Mouse (Mus musculus) cerebellum, adult 11 months (tissue): Measurements from ENCODE around the gene Homer3.
A peak's percentile ranks its signal among the peaks of the same experiment; 100 is the strongest.

Experiments used
- DNase-seq: peaks from one replicate; pipeline ENCODE4 v3.0.0; 2022

Homer3 gene

GRCm38 (mm10) chr8:70282603-70283135 is at the start of gene Homer3:
Homer3 (plus strand) TSS chr8:70282827.
- DNase-seq = peak; percentile 44

DNA sequence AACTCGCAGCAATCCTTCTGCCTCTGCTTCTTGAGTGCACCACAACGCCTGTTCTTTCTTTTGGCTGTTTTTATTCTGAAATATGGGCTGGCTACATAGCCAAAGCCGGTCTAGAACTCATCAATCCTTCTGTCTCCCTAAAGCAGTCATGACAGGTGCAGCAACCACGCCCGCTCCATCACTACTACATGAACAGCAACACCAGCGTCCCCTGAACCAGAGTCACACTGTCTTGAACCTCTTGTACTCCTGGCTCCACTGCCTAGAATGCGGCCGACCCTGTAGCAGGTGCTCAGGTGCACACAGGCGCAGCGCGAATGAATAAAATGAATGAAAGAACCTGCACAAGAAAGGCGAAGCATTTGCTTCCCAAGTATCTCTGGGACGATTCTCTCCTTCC is 49.0 kb upstream of the Homer3 start:
- DNase-seq = peak; percentile 29

- peak; percentile 95 for DNase-seq
Measured at GRCm38 (mm10) chr8:70234080-70234780, 48.4 kb upstream of the Homer3 start, which contains the start of the genes Sugp2 and Armc6. Sugp2 (plus strand) TSS chr8:70234226. Armc6 (minus strand) TSS chr8:70234466.

GRCm38 (mm10) chr8:70234781-70235128 is 47.9 kb upstream of the Homer3 start:
- no peak for DNase-seq

DNA sequence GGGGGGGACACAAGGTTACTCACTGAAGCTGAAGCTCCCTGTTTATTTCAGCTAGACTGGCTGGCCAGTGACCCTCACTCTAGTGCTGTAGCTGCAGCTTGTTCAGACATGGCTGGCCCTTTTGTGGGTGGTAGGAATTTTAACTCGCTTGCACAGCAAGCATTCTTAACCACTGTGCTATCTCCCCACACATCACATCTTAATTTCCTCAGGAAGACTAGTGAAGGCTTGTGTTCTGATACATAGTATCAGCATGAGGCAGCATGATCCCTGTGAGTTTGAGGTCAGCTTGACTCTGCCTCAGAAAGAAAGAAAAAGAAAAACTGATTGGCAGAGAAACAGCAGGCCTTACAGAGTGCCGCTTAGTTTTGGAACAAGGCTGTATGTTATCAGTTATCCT is 44.8 kb upstream of the Homer3 start:
- DNase-seq = no peak

- no peak for DNase-seq
Measured at GRCm38 (mm10) chr8:70240642-70241041, 42.0 kb upstream of the Homer3 start.

GRCm38 (mm10) chr8:70246622-70247021 is 36.0 kb upstream of the Homer3 start:
- DNase-seq = no peak

GRCm38 (mm10) chr8:70247841-70248240 is 34.8 kb upstream of the Homer3 start:
- no peak for DNase-seq

- no peak for DNase-seq
Measured at GRCm38 (mm10) chr8:70254628-70255027, 28.0 kb upstream of the Homer3 start.

GRCm38 (mm10) chr8:70257456-70257855 is 25.2 kb upstream of the Homer3 start:
- DNase-seq = peak; percentile 47

DNA sequence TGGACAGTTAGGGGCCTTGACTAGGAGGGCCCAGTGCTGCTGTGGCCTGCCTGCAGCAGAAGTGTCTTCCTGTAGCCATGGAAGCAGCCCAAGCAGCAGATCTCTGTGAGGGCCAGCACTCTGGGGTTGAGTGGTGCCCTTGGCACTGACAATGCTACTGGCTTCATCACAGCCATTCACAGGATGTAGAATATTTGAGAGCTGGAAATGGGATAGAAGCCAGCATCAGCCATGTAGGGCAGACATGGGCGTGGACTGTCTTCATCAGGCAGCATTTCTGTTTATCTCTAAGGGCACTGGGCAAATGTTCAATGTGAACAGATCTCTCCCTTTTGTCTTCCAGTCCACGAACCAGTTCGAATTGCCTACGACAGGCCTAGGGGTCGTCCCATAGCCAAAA is 24.0 kb upstream of the Homer3 start:
- no peak for DNase-seq

DNA sequence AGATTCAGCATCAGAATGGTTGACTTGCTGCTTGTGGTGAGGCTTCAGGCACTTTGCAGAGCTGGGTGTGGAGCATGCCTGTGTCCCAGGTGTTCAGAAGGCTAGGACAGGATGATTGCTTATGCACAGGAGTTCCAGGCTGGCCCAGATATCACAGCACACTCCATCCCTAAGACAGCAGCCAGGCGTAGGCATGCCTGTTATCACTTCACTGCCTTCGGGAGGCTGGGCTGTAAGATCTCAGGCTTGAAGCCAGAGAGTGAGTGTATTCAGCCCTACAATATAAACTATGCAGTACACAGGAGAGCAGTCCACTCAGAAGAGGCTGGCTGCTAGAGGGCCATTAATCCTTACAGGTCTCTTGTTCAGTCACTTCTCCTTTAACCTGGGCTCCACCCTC is 23.6 kb upstream of the Homer3 start:
- DNase-seq = no peak

GRCm38 (mm10) chr8:70267674-70268073 is 15.0 kb upstream of the Homer3 start:
- no peak for DNase-seq

- no peak for DNase-seq
Measured at GRCm38 (mm10) chr8:70268311-70268710, 14.3 kb upstream of the Homer3 start.

GRCm38 (mm10) chr8:70268799-70269565 is 13.6 kb upstream of the Homer3 start:
- no peak for DNase-seq

DNA sequence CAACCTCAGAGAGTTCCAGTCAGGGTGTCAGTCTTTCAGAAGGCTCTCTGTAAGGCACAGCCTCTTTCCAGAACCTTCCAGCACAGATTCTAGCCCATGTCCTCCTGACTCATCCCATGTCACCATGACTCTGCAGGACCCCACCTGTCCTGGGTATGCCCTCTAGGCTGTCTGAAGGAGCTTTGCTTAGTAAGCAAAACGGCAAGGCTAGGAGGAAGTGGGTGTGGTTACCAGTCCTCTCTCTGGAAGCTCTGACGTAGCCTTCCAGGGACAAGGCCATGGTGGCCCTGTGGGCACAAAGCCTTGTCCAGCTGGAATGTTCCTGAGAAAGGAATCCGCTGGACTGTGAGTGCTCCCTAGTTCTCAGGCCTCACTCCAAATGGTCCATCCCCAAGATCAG is 9.7 kb upstream of the Homer3 start:
- no peak for DNase-seq

GRCm38 (mm10) chr8:70274350-70274749 is 8.3 kb upstream of the Homer3 start:
- no peak for DNase-seq

DNA sequence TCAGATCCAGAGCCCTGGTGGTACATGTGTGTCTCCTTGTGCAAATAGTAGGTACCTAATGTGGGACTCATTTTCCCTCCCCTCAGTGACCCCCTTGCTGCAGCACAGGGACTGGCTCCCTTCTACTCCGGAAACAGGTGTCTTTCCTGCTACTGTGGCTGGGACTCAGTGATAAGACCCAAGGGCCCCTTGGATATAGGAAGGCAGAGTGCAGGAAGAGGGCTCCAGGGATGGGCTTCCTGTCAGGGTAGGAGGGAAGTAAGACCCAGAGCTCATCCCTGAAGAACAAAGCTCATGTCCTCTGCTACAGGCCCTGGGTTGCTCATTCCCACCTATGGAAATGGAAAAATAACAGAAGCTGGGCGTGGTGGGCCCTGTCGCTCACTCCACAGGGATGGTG is 6.2 kb upstream of the Homer3 start:
- DNase-seq = no peak

DNA sequence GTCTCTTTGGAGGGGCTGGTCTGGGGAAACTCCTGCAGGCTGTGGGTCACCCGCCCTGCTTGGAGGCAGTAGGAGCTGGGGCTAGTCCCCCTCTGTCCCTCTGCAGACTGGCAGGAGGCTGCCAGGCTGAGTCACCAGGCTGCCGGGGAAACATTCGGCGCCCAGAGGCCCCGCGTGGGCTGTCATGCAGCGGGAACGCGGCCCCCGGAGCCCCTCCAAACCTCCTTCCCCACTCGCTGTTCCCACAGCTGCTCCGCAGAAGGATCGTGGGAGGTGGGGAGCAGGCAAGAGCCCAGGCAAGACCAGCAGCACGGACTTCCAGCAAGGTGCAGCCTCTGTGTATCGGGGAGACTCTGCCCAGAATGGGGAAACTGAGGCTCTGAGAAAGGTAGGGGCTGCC is 4.5 kb upstream of the Homer3 start:
- DNase-seq = no peak

GRCm38 (mm10) chr8:70279266-70279665 is 3.4 kb upstream of the Homer3 start:
- DNase-seq = no peak

DNA sequence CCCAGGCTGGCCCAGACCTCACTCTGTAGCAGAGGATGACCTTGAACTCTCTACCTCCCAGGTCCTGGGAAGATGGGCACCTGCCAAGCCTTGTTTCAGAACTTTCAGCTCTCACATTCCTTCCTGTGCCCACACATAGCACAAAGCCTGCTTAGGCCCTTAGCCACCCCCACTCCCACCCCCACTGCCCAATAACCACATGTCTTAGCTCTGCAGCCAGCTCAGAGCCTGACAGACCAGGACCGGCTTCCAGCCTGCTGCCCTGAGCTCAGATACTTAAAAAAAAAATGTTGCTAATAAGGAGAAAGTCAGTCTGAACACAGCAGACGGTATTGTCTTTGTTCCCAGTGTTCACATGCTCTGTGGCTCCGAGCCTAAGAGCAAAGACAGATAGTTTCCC is 1.6 kb upstream of the Homer3 start:
- DNase-seq = no peak

DNA sequence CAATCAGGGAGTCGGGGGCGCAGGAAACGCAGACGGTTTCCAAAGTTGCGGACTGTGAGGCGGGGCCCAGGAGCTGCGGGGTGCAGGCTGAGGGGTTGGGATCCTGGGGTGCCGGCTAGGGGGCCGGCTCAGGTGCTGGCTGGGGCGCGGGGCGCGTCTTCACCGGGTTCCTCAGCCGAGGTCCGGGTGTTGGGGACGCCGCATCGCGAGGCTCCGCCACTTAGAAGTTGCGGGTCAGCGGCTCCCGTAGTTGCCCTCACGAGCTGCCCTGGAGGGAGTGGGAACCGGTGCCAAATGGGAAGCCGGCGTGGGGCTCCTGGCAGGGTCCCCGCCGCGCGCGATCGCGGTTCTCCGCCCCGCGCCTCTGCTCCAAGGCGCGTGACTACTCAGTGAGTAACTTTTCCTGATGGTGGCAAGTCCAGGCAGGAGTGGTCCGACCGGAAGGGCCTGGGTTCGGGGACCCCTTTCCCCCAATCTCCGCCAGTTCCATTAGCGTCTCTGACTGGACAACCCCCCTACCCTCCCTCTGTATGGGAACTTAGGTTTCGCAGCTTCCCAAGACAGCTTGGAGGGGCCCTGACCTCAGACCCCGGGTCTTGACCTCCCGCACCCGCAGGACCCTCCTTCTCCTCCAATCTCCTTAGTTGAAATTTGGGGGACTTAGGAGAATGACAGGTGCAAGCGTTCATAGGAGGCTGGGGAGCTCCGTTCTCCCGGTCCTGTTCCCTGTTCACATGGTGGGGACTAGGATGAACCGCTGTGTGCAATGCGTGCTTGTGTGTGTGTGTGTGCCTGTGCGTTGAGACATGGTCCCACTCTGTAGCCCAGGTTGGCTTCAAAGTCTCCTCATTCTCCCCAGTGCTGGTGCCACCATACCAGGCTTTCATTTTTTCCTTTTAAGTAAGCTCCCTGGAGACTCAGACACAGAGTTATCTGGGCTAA is 780 bp downstream of the Homer3 start:
- no peak for DNase-seq

DNA sequence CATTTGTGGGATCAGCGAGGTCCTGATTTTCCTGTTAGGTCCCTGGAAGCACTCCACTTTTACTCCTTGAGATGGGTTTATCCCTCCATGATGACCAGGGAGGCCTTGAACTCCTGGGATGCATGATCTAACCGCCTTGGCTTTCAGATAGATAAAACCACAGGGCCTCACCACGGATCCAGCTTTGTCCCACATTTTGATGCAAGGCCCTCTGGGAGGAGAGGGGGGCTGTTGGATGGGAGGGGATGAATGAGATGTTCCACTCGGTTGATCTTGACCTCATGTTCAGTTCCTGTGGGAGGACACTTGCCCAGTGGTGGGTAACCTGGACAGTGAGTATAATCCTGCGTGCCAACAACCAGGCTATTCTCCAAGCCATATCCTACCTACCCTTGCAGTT is 1.8 kb downstream of the Homer3 start:
- no peak for DNase-seq
